Comparison of ENCODE assay signal across 20 mouse cellular contexts in the genomic region with DNA sequence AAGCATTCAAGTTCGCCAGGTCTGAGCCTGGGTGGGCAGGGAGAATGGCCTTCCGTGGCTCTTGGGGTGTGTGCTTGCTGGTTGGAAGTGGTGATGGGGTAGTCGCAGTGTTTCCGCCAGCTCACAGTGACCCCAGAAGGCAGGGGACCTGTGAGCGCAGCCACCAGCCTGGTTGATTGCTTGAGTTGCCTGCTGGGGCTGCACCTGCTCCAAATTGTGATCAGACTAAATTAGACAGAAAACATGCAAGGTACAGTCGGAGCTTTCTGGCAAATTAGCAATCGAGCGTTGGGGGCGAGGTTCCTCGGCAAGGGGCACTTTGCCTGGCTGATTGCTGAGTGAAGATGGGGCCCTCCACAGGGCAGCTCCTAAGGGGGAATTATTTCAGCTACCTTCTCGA. TPM values are rescaled to one million over a fixed set of nuclear protein-coding genes. Genes with fewer than 3 reads are reported as not detected.
DNase-seq lines count a peak whose midpoint lies in the region; ATAC-seq and TF ChIP-seq lines count a peak whose summit lies in the region.
"Had no signal": no experiment of that assay in that cellular context is flagged by ENCODE, and none has a peak within 500 bp of the region (broad histone marks: within the 10 kb centered on the region; RNA-seq: fewer than 3 reads in every experiment).

No protein-coding gene starts in this region.

- peak overlapping the region; percentile 40; the same call in 1 of the 2 replicates for H3K27ac ChIP-seq in hindbrain, embryonic 13.5 days
- H3K27ac ChIP-seq in hindbrain, embryonic 11.5 days (ENCODE audit: low read depth, low read length) = no peak overlapping the region
- 0 out of 2 replicates have a peak overlapping the region, but pooled peaks have one; percentile 37 for H3K27ac ChIP-seq in midbrain, embryonic 14.5 days (replicated peaks; ENCODE audit: low read depth, low read length)
- H3K27ac ChIP-seq in midbrain, embryonic 11.5 days (ENCODE audit: low read depth, low read length) = no peak overlapping the region
- H3K27ac ChIP-seq: embryonic facial prominence, embryonic 10.5 days; heart, embryonic 13.5 days; limb, embryonic 12.5 days; liver, embryonic 13.5 days; stomach, postnatal 0 days had no signal

- H3K9me3 ChIP-seq in hindbrain, embryonic 13.5 days = no peaks in the 10 kb centered on the region
- H3K9me3 ChIP-seq in hindbrain, embryonic 11.5 days (ENCODE audit: control insufficient read depth, low read length) = no peaks in the 10 kb centered on the region
- H3K9me3 ChIP-seq in midbrain, embryonic 14.5 days (ENCODE audit: control insufficient read depth, low read length) = no peaks in the 10 kb centered on the region
- no peaks in the 10 kb centered on the region for H3K9me3 ChIP-seq in midbrain, embryonic 11.5 days (ENCODE audit: control insufficient read depth, low read length)
- H3K9me3 ChIP-seq: embryonic facial prominence, embryonic 10.5 days; heart, embryonic 13.5 days; limb, embryonic 12.5 days; liver, embryonic 13.5 days had no signal

- H3K4me1 ChIP-seq in hindbrain, embryonic 13.5 days (replicated peaks) = peaks cover 23% of the 10 kb centered on the region
- H3K4me1 ChIP-seq in hindbrain, embryonic 11.5 days (replicated peaks; ENCODE audit: control insufficient read depth, insufficient read depth, low read length) = 0 out of 2 replicates have a peak, but pooled peaks cover 2% of the 10 kb centered on the region
- peaks cover 11% of the 10 kb centered on the region for H3K4me1 ChIP-seq in midbrain, embryonic 14.5 days (ENCODE audit: control insufficient read depth, insufficient read depth, low read length)
- H3K4me1 ChIP-seq in midbrain, embryonic 11.5 days (ENCODE audit: control insufficient read depth, insufficient read depth, low read length) = peaks cover 3% of the 10 kb centered on the region
- H3K4me1 ChIP-seq in lung, adult 2 months (ENCODE audit: control insufficient read depth, insufficient read depth, low read length) = no peaks in the 10 kb centered on the region

- no peak overlapping the region for H3K4me3 ChIP-seq in hindbrain, embryonic 13.5 days
- H3K4me3 ChIP-seq in hindbrain, embryonic 11.5 days (ENCODE audit: low read depth, low read length) = no peak overlapping the region
- H3K4me3 ChIP-seq in midbrain, embryonic 14.5 days (replicated peaks; ENCODE audit: low read depth, low read length) = no peak overlapping the region
- H3K4me3 ChIP-seq in midbrain, embryonic 11.5 days (ENCODE audit: low read depth, low read length) = no peak overlapping the region
- H3K4me3 ChIP-seq in lung, adult 2 months (replicated peaks; ENCODE audit: extremely low read depth, low read depth, low read length) = no peak overlapping the region
- H3K4me3 ChIP-seq: embryonic facial prominence, embryonic 10.5 days; heart, embryonic 13.5 days; limb, embryonic 12.5 days; liver, embryonic 13.5 days had no signal

- TF ChIP-seq CTCF in lung, adult 2 months (IDR thresholded peaks at IDR 0.05; ENCODE audit: insufficient read depth, low read length) = no peak

- H3K9ac ChIP-seq in hindbrain, embryonic 13.5 days = no peak overlapping the region
- H3K9ac ChIP-seq in hindbrain, embryonic 11.5 days (ENCODE audit: low read depth, low read length) = no peak overlapping the region
- H3K9ac ChIP-seq in midbrain, embryonic 14.5 days (replicated peaks; ENCODE audit: low read length) = no peak overlapping the region
- no peak overlapping the region for H3K9ac ChIP-seq in midbrain, embryonic 11.5 days (ENCODE audit: low read length)
- H3K9ac ChIP-seq: heart, embryonic 13.5 days; limb, embryonic 12.5 days; liver, embryonic 13.5 days had no signal

- no peak for ATAC-seq in hindbrain, embryonic 13.5 days (ENCODE audit: low FRiP score)
- no peak for ATAC-seq in hindbrain, embryonic 11.5 days (ENCODE audit: low FRiP score)
- ATAC-seq in midbrain, embryonic 14.5 days (ENCODE audit: low FRiP score, low TSS enrichment) = no peak
- ATAC-seq in midbrain, embryonic 11.5 days (ENCODE audit: low FRiP score) = no peak
- ATAC-seq: CD4-positive, CD25-positive, alpha-beta regulatory T cell, adult 4 months; intestine, embryonic 16.5 days had no signal

- 0 out of 2 replicates have a peak, but pooled peaks cover 3% of the 10 kb centered on the region for H3K27me3 ChIP-seq in hindbrain, embryonic 13.5 days
- H3K27me3 ChIP-seq in hindbrain, embryonic 11.5 days (ENCODE audit: control insufficient read depth, insufficient read depth, low read length) = no peaks in the 10 kb centered on the region
- no peaks in the 10 kb centered on the region for H3K27me3 ChIP-seq in midbrain, embryonic 14.5 days (ENCODE audit: control insufficient read depth, insufficient read depth, low read length)
- no peaks in the 10 kb centered on the region for H3K27me3 ChIP-seq in midbrain, embryonic 11.5 days (ENCODE audit: control insufficient read depth, insufficient read depth, low read length)
- H3K27me3 ChIP-seq: heart, embryonic 13.5 days; limb, embryonic 12.5 days; liver, embryonic 13.5 days had no signal

- TF ChIP-seq POLR2A in lung, adult 2 months (IDR thresholded peaks at IDR 0.05; ENCODE audit: borderline replicate concordance, extremely low read depth, low read depth, low read length) = no peak

- WGBS in hindbrain, embryonic 13.5 days = 52% methylated on average over 11 of the region's 11 CpGs
- WGBS in hindbrain, embryonic 11.5 days = 69% methylated on average over 11 of the region's 11 CpGs
- WGBS in midbrain, embryonic 14.5 days = 57% methylated on average over 11 of the region's 11 CpGs
- WGBS in midbrain, embryonic 11.5 days = 78% methylated on average over 11 of the region's 11 CpGs
- WGBS in lung, adult 2 months = 81% methylated on average over 11 of the region's 11 CpGs

- DNase-seq in cerebellum, adult 11-12 months = peak; percentile 24
- no peak for DNase-seq in cerebellum, adult 9-11 months
- no peak for DNase-seq in hindbrain, embryonic 11.5 days (ENCODE audit: low spot score)
- peak; percentile 17 for DNase-seq in midbrain, embryonic 14.5 days
- DNase-seq in midbrain, embryonic 11.5 days (ENCODE audit: low spot score, missing footprints) = no peak
- no peak for DNase-seq in lung, adult 2 months
- DNase-seq in frontal cortex, postnatal 14 days (ENCODE audit: low spot score in 2 of 2) = no peak
- DNase-seq: gastrocnemius, postnatal 36 days; heart, postnatal 36 days; liver, embryonic 13.5 days; right cerebral cortex, postnatal 25 days; thymus, postnatal 14 days had no signal

- no peak overlapping the region for H3K4me2 ChIP-seq in hindbrain, embryonic 13.5 days
- no peak overlapping the region for H3K4me2 ChIP-seq in hindbrain, embryonic 11.5 days (replicated peaks; ENCODE audit: low read depth, low read length)
- no peak overlapping the region for H3K4me2 ChIP-seq in midbrain, embryonic 14.5 days (ENCODE audit: low read length)
- H3K4me2 ChIP-seq in midbrain, embryonic 11.5 days = no peak overlapping the region
- H3K4me2 ChIP-seq: heart, embryonic 13.5 days; limb, embryonic 12.5 days; liver, embryonic 13.5 days had no signal

- no peaks in the 10 kb centered on the region for H3K36me3 ChIP-seq in hindbrain, embryonic 13.5 days
- H3K36me3 ChIP-seq in hindbrain, embryonic 11.5 days (ENCODE audit: control insufficient read depth, insufficient read depth, low read length) = no peaks in the 10 kb centered on the region
- H3K36me3 ChIP-seq in midbrain, embryonic 14.5 days (ENCODE audit: control insufficient read depth, insufficient read depth, low read length) = no peaks in the 10 kb centered on the region
- no peaks in the 10 kb centered on the region for H3K36me3 ChIP-seq in midbrain, embryonic 11.5 days (ENCODE audit: control insufficient read depth, insufficient read depth, low read length)
- H3K36me3 ChIP-seq: embryonic facial prominence, embryonic 10.5 days; heart, embryonic 13.5 days; limb, embryonic 12.5 days; liver, embryonic 13.5 days had no signal

RNA-seq across cellular contexts. Expression of gene Cryaa, which starts 20.7 kb away (rescaled TPM):
- polyA plus RNA-seq in hindbrain, embryonic 13.5 days (2015; fragmentation: Nextera tagmentation; extraction: Ambion mirVana) = not detected in 2 replicates
- not detected in 2 replicates for polyA plus RNA-seq in hindbrain, embryonic 11.5 days (2014; fragmentation: Nextera tagmentation; extraction: Ambion mirVana)
- not detected in 2 replicates for polyA plus RNA-seq in midbrain, embryonic 14.5 days (2014; fragmentation: Nextera tagmentation; extraction: Ambion mirVana)
- not detected in 2 replicates for polyA plus RNA-seq in midbrain, embryonic 11.5 days (2014; fragmentation: Nextera tagmentation; extraction: Ambion mirVana)
- polyA plus RNA-seq in lung, adult 2 months (2012; rRNA removed) = 2.5 and 2.9 TPM in 2 replicates
- polyA plus RNA-seq: CD4-positive, CD25-positive, alpha-beta regulatory T cell, adult 4 months; heart, embryonic 13.5 days; kidney, embryonic 16.5 days; liver, embryonic 13.5 days had no signal

RNA-seq across cellular contexts. Expression of gene U2af1, which starts 39.7 kb away (rescaled TPM):
- 234 and 244 TPM in 2 replicates for polyA plus RNA-seq in hindbrain, embryonic 13.5 days (2015; fragmentation: Nextera tagmentation; extraction: Ambion mirVana)
- 195 and 204 TPM in 2 replicates for polyA plus RNA-seq in hindbrain, embryonic 11.5 days (2014; fragmentation: Nextera tagmentation; extraction: Ambion mirVana)
- 124 and 168 TPM in 2 replicates for polyA plus RNA-seq in midbrain, embryonic 14.5 days (2014; fragmentation: Nextera tagmentation; extraction: Ambion mirVana)
- polyA plus RNA-seq in midbrain, embryonic 11.5 days (2014; fragmentation: Nextera tagmentation; extraction: Ambion mirVana) = 195 and 201 TPM in 2 replicates
- polyA plus RNA-seq in lung, adult 2 months (2012; rRNA removed) = 35.1 and 49.0 TPM in 2 replicates

Comparison
In these comparisons a context has a peak if more than half of its experiments do, and no peak if none do; other contexts are left out.
1. DNase-seq: peak in cerebellum, adult 11-12 months (single experiment) and midbrain, embryonic 14.5 days (single experiment); none in cerebellum, adult 9-11 months (single experiment), hindbrain, embryonic 11.5 days (single experiment), midbrain, embryonic 11.5 days (single experiment), lung, adult 2 months (single experiment) and frontal cortex, postnatal 14 days (0 of 2).
2. H3K27ac ChIP-seq: peak in hindbrain, embryonic 13.5 days (single experiment) and midbrain, embryonic 14.5 days (single experiment); none in hindbrain, embryonic 11.5 days (single experiment) and midbrain, embryonic 11.5 days (single experiment).